Mouse (Mus musculus) R1 (cell line): ENCODE results near the gene Nufip1.
A peak's percentile ranks its signal among the peaks of the same experiment; 100 is the strongest.

ENCODE experiments used
- DNase-seq: peaks from one replicate; pipeline ENCODE4 v3.0.0-alpha.2; 2018; ENCODE audit warnings: low read depth, low spot score

The Nufip1 gene

GRCm38 (mm10) chr14:76178447-76178846 is 67.8 kb downstream of the Nufip1 start:
- DNase-seq: peak; percentile 60

GRCm38 (mm10) chr14:76179343-76179742 is 68.7 kb downstream of the Nufip1 start:
- no peak for DNase-seq

GRCm38 (mm10) chr14:76185358-76185757 is 74.7 kb downstream of the Nufip1 start:
- no peak for DNase-seq

- DNase-seq: no peak
Measured at GRCm38 (mm10) chr14:76186299-76186698, 75.6 kb downstream of the Nufip1 start.
